Mouse (Mus musculus): ENCODE data around the gene Fchsd2.

DNA sequence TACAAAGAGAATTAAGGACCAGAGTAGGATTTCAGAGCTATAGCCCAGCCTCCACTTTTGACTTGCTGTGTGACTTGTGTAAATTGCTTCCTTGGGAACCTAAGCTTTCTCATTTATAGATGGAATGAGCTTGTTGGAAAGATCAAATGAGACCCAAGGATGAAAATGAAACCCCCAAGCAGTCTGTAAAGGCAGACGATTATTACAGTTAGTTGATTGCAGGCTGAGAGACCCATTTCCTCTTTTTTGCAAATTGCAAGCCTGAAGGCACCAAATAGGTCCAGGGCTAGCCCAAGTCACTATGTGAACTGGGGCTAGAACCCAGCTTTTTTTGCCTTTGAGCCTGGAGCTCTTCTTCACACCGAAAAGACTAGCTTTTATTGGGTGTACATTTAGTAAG, 218.4 kb downstream of the Fchsd2 start:
- TF ChIP-seq CTCF (IDR thresholded peaks at IDR 0.05; ENCODE audit: low read depth) (no peak), EP300 (IDR thresholded peaks at IDR 0.05; ENCODE audit: low read depth) (no peak)
